25 mouse cellular contexts compared by ENCODE assay signal in the genomic region with DNA sequence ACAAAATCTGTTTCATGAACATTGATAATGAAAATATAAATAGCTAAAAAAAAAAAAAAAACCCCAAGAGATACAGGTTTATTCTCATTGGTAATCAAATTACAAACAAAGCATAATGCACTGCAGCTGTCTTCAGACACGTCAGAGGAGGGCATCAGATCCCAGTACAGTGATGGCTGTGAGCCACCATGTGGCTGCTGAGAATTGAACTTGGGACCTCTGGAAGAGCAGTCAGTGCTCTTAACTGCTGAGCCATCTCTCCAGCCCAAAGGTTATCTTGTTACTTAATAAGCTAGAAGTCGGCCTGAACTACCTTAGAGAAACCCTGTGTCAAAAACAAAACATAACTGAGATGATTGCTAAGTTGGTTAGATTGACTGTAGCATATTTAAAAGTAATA.
"Had no signal": no experiment of that assay in that cellular context is flagged by ENCODE, and none has a peak within 500 bp of the region (broad histone marks: within the 10 kb centered on the region; RNA-seq: fewer than 3 reads in every experiment).

No protein-coding gene starts in this region.

- H3K27me3 ChIP-seq: forebrain, embryonic 15.5 days; heart, embryonic 13.5 days; heart, embryonic 15.5 days; hindbrain, embryonic 13.5 days; hindbrain, embryonic 15.5 days; limb, embryonic 13.5 days; limb, embryonic 15.5 days; liver, embryonic 13.5 days; liver, embryonic 15.5 days had no signal

- ATAC-seq: forebrain, embryonic 15.5 days; forebrain, postnatal 0 days; hindbrain, postnatal 0 days had no signal

- H3K27ac ChIP-seq: forebrain, embryonic 15.5 days; heart, adult 2 months; heart, embryonic 13.5 days; heart, embryonic 15.5 days; hindbrain, embryonic 13.5 days; hindbrain, embryonic 15.5 days; hindbrain, postnatal 0 days; kidney, postnatal 0 days; limb, embryonic 13.5 days; limb, embryonic 15.5 days; liver, embryonic 13.5 days; liver, embryonic 15.5 days had no signal

- H3K9me3 ChIP-seq: forebrain, embryonic 15.5 days; heart, embryonic 13.5 days; heart, embryonic 15.5 days; hindbrain, embryonic 13.5 days; hindbrain, embryonic 15.5 days; limb, embryonic 13.5 days; limb, embryonic 15.5 days; liver, embryonic 13.5 days; liver, embryonic 15.5 days had no signal

- H3K9ac ChIP-seq: forebrain, embryonic 15.5 days; forebrain, postnatal 0 days; heart, embryonic 13.5 days; heart, embryonic 15.5 days; hindbrain, embryonic 13.5 days; hindbrain, embryonic 15.5 days; limb, embryonic 13.5 days; limb, embryonic 15.5 days; liver, embryonic 13.5 days; liver, embryonic 15.5 days had no signal

- DNase-seq: forebrain, postnatal 0 days; gastrocnemius, postnatal 14 days; gastrocnemius, postnatal 36 days; heart, adult 11 months; heart, adult 2 months; heart, postnatal 14 days; heart, postnatal 36 days; kidney, adult 11 months; layer of hippocampus, adult 9-11 months; layer of hippocampus, postnatal 36 days; left cerebral cortex, postnatal 4 days; liver, embryonic 13.5 days; lung, adult 18-20 months had no signal

- H3K4me1 ChIP-seq: forebrain, embryonic 15.5 days; heart, embryonic 13.5 days; heart, embryonic 15.5 days; hindbrain, embryonic 13.5 days; hindbrain, embryonic 15.5 days; limb, embryonic 13.5 days; limb, embryonic 15.5 days; liver, embryonic 13.5 days; liver, embryonic 15.5 days had no signal

- H3K4me2 ChIP-seq: forebrain, embryonic 15.5 days; heart, embryonic 11.5 days; heart, embryonic 13.5 days; heart, embryonic 15.5 days; hindbrain, embryonic 13.5 days; hindbrain, embryonic 15.5 days; limb, embryonic 13.5 days; limb, embryonic 15.5 days; liver, embryonic 11.5 days; liver, embryonic 13.5 days; liver, embryonic 15.5 days had no signal

- H3K4me3 ChIP-seq: forebrain, embryonic 15.5 days; heart, adult 2 months; heart, embryonic 13.5 days; heart, embryonic 15.5 days; hindbrain, embryonic 13.5 days; hindbrain, embryonic 15.5 days; limb, embryonic 13.5 days; limb, embryonic 15.5 days; liver, embryonic 13.5 days; liver, embryonic 15.5 days had no signal
